Mouse (Mus musculus) thymus, adult 2 months (tissue): ENCODE measurements around the gene Egfem1.

ENCODE experiments used
- CTCF ChIP-seq: fragments of 200-500 bp; IDR thresholded peaks from 2 replicates; pipeline ENCODE4 v1.5.1; 2012; ENCODE audit warnings: mild to moderate bottlenecking, control low read depth, low read length, moderate library complexity, borderline replicate concordance; ENCODE audit not compliant: control insufficient read depth, poor library complexity, insufficient read depth; ENCODE audit errors: extremely low read depth
- POLR2A ChIP-seq: fragments of 200-500 bp; IDR thresholded peaks from 2 replicates; pipeline ENCODE4 v1.6.1; 2012; ENCODE audit warnings: mild to moderate bottlenecking, low read length, control low read depth, moderate library complexity; ENCODE audit not compliant: control insufficient read depth, poor library complexity, insufficient read depth; ENCODE audit errors: extremely low read depth

DNA sequence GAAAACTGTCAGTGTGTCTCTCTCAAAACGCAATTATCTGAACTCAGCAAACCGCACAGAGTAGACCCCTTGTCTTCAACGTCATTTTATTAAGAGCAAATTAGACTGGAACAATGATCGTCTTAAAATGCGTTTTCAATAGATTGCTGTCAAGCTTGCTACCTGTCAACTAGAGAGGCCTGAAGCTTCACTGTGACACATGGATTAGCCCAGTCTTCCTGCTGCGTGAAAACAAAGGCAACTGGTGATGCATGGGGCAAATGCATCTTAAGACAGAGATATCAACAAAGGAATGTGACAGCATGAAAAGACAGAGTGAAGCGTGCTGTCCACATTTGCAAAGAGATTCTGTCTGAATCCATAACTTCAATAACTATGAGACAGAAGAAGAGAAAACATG, 41.8 kb upstream of the Egfem1 start:
- TF ChIP-seq POLR2A = no peak
- no peak for TF ChIP-seq CTCF
